Mouse (Mus musculus): ENCODE results near the gene Hrh2. TPM values are rescaled to one million over a fixed set of nuclear protein-coding genes. Genes with fewer than 3 reads are reported as not detected.

Hrh2 gene
- polyA plus RNA-seq, 1 experiment from 2014 or later, result 0.06 TPM

- H3K27me3 ChIP-seq (replicated peaks), result no peaks in the 10 kb centered on the region
- H3K9me3 ChIP-seq, result peaks cover 6% of the 10 kb centered on the region
- WGBS, result 87% methylated on average over 5 of the region's 5 CpGs
- ATAC-seq (ENCODE audit: low FRiP score, low read depth), result no peak
- no peaks in the 10 kb centered on the region for H3K36me3 ChIP-seq
- H3K4me3 ChIP-seq, result no peak overlapping the region
- no peak overlapping the region for H3K9ac ChIP-seq
- H3K4me2 ChIP-seq (replicated peaks), result no peak overlapping the region
- H3K4me1 ChIP-seq, result no peaks in the 10 kb centered on the region; the same call in 1 of the 2 replicates
- H3K27ac ChIP-seq, result no peak overlapping the region
Observed at GRCm38 (mm10) chr13:54178647-54179046, 13.3 kb upstream of the Hrh2 start.

- Histone ChIP-seq H3K36me3 (no peaks in the 10 kb centered on the region), H3K27ac (no peak overlapping the region), H3K4me2 (replicated peaks) (no peak overlapping the region), H3K4me3 (no peak overlapping the region), H3K9ac (no peak overlapping the region), H3K4me1 (no peaks in the 10 kb centered on the region; the same call in 1 of the 2 replicates), H3K9me3 (no peaks in the 10 kb centered on the region), H3K27me3 (replicated peaks) (no peaks in the 10 kb centered on the region)
- no peak for ATAC-seq (ENCODE audit: low FRiP score, low read depth)
- WGBS, result 78% methylated on average over 3 of the region's 3 CpGs
Observed at GRCm38 (mm10) chr13:54179971-54180370, 12.0 kb upstream of the Hrh2 start.

- no peak for ATAC-seq (ENCODE audit: low FRiP score, low read depth)
- Histone ChIP-seq H3K4me1 (no peaks in the 10 kb centered on the region; the same call in 1 of the 2 replicates), H3K9me3 (no peaks in the 10 kb centered on the region), H3K4me3 (no peak overlapping the region), H3K27me3 (replicated peaks) (no peaks in the 10 kb centered on the region), H3K4me2 (replicated peaks) (no peak overlapping the region), H3K36me3 (no peaks in the 10 kb centered on the region), H3K27ac (no peak overlapping the region), H3K9ac (no peak overlapping the region)
- 63% methylated on average over 3 of the region's 3 CpGs for WGBS
Observed at GRCm38 (mm10) chr13:54180461-54180860, 11.5 kb upstream of the Hrh2 start.

- H3K27me3 ChIP-seq (replicated peaks), result no peaks in the 10 kb centered on the region
- H3K36me3 ChIP-seq, result no peaks in the 10 kb centered on the region
- ATAC-seq (ENCODE audit: low FRiP score, low read depth), result no peak
- no peak overlapping the region for H3K4me3 ChIP-seq
- H3K9me3 ChIP-seq, result no peaks in the 10 kb centered on the region
- no peak overlapping the region for H3K27ac ChIP-seq
- no peaks in the 10 kb centered on the region; the same call in 1 of the 2 replicates for H3K4me1 ChIP-seq
- H3K9ac ChIP-seq, result no peak overlapping the region
- WGBS, result 88% methylated on average over 6 of the region's 6 CpGs
- H3K4me2 ChIP-seq (replicated peaks), result no peak overlapping the region
Observed at GRCm38 (mm10) chr13:54181318-54181717, 10.6 kb upstream of the Hrh2 start.

- no peak overlapping the region for H3K9ac ChIP-seq
- H3K4me3 ChIP-seq, result no peak overlapping the region
- no peak overlapping the region for H3K4me2 ChIP-seq (replicated peaks)
- H3K4me1 ChIP-seq, result no peaks in the 10 kb centered on the region; the same call in 1 of the 2 replicates
- H3K36me3 ChIP-seq, result no peaks in the 10 kb centered on the region
- H3K27ac ChIP-seq, result no peak overlapping the region
- 95% methylated on average over 4 of the region's 4 CpGs for WGBS
- no peaks in the 10 kb centered on the region for H3K27me3 ChIP-seq (replicated peaks)
- H3K9me3 ChIP-seq, result no peaks in the 10 kb centered on the region
- no peak for ATAC-seq (ENCODE audit: low FRiP score, low read depth)
Observed at GRCm38 (mm10) chr13:54181947-54182346, 10.0 kb upstream of the Hrh2 start.

GRCm38 (mm10) chr13:54186394-54186793, 5.5 kb upstream of the Hrh2 start:
- no peak for ATAC-seq (ENCODE audit: low FRiP score, low read depth)
- WGBS, result 77% methylated on average over 5 of the region's 5 CpGs
- no peaks in the 10 kb centered on the region for H3K9me3 ChIP-seq
- no peak overlapping the region for H3K4me3 ChIP-seq
- H3K9ac ChIP-seq, result no peak overlapping the region
- no peaks in the 10 kb centered on the region for H3K4me1 ChIP-seq
- H3K4me2 ChIP-seq (replicated peaks), result no peak overlapping the region
- H3K36me3 ChIP-seq, result no peaks in the 10 kb centered on the region
- no peak overlapping the region for H3K27ac ChIP-seq
- peaks cover 6% of the 10 kb centered on the region; the same call in 1 of the 2 replicates for H3K27me3 ChIP-seq (replicated peaks)

GRCm38 (mm10) chr13:54188190-54188706, 3.7 kb upstream of the Hrh2 start:
- 80% methylated on average over 7 of the region's 7 CpGs for WGBS
- Histone ChIP-seq H3K4me2 (replicated peaks) (no peak overlapping the region), H3K36me3 (no peaks in the 10 kb centered on the region), H3K4me1 (peaks cover 5% of the 10 kb centered on the region; the same call in 1 of the 2 replicates), H3K27ac (no peak overlapping the region), H3K9ac (no peak overlapping the region), H3K9me3 (no peaks in the 10 kb centered on the region), H3K4me3 (no peak overlapping the region), H3K27me3 (replicated peaks) (peaks cover 24% of the 10 kb centered on the region)
- no peak for ATAC-seq (ENCODE audit: low FRiP score, low read depth)

- no peak for ATAC-seq (ENCODE audit: low FRiP score, low read depth)
- Histone ChIP-seq H3K27ac (no peak overlapping the region), H3K4me3 (no peak overlapping the region), H3K4me1 (peaks cover 5% of the 10 kb centered on the region; the same call in 1 of the 2 replicates), H3K4me2 (replicated peaks) (no peak overlapping the region), H3K9ac (no peak overlapping the region), H3K36me3 (no peaks in the 10 kb centered on the region), H3K9me3 (no peaks in the 10 kb centered on the region), H3K27me3 (replicated peaks) (peaks cover 29% of the 10 kb centered on the region)
- WGBS, result 87% methylated on average over 14 of the region's 14 CpGs
Observed at GRCm38 (mm10) chr13:54189896-54190295, 2.0 kb upstream of the Hrh2 start.

GRCm38 (mm10) chr13:54191181-54191580, 748 bp upstream of the Hrh2 start:
- no peak for ATAC-seq (ENCODE audit: low FRiP score, low read depth)
- Histone ChIP-seq H3K4me3 (no peak overlapping the region), H3K4me1 (peaks cover 5% of the 10 kb centered on the region; the same call in 1 of the 2 replicates), H3K9ac (no peak overlapping the region), H3K27me3 (replicated peaks) (peaks cover 29% of the 10 kb centered on the region), H3K9me3 (no peaks in the 10 kb centered on the region), H3K27ac (no peak overlapping the region), H3K36me3 (no peaks in the 10 kb centered on the region), H3K4me2 (replicated peaks) (no peak overlapping the region)
- 84% methylated on average over 3 of the region's 3 CpGs for WGBS

GRCm38 (mm10) chr13:54193580-54193979, 1.7 kb downstream of the Hrh2 start:
- WGBS, result 60% methylated on average over 5 of the region's 5 CpGs
- Histone ChIP-seq H3K9ac (no peak overlapping the region), H3K4me3 (no peak overlapping the region), H3K4me2 (replicated peaks) (no peak overlapping the region), H3K27ac (no peak overlapping the region), H3K4me1 (peaks cover 5% of the 10 kb centered on the region; the same call in 1 of the 2 replicates), H3K36me3 (no peaks in the 10 kb centered on the region), H3K9me3 (no peaks in the 10 kb centered on the region), H3K27me3 (replicated peaks) (peaks cover 29% of the 10 kb centered on the region)
- no peak for ATAC-seq (ENCODE audit: low FRiP score, low read depth)

GRCm38 (mm10) chr13:54199000-54199399, 7.1 kb downstream of the Hrh2 start:
- no peak overlapping the region for H3K27ac ChIP-seq
- WGBS, result 23% methylated on average over 9 of the region's 9 CpGs
- no peaks in the 10 kb centered on the region for H3K36me3 ChIP-seq

GRCm38 (mm10) chr13:54202458-54202857, 10.5 kb downstream of the Hrh2 start:
- Histone ChIP-seq H3K4me1 (peaks cover 6% of the 10 kb centered on the region; the same call in 1 of the 2 replicates), H3K36me3 (no peaks in the 10 kb centered on the region), H3K9ac (no peak overlapping the region), H3K4me3 (no peak overlapping the region), H3K27me3 (replicated peaks) (no peaks in the 10 kb centered on the region), H3K9me3 (no peaks in the 10 kb centered on the region), H3K27ac (no peak overlapping the region), H3K4me2 (replicated peaks) (no peak overlapping the region)
- no peak for ATAC-seq (ENCODE audit: low FRiP score, low read depth)
- 86% methylated on average over 8 of the region's 8 CpGs for WGBS

More at GRCm38 (mm10) chr13:54199000-54199399, 7.1 kb downstream of the Hrh2 start:
- Histone ChIP-seq H3K9ac (no peak overlapping the region), H3K27me3 (replicated peaks) (no peaks in the 10 kb centered on the region), H3K4me2 (replicated peaks) (no peak overlapping the region), H3K9me3 (no peaks in the 10 kb centered on the region), H3K4me3 (no peak overlapping the region), H3K4me1 (peaks cover 6% of the 10 kb centered on the region; the same call in 1 of the 2 replicates)
- no peak for ATAC-seq (ENCODE audit: low FRiP score, low read depth)

- peaks cover 6% of the 10 kb centered on the region; the same call in 1 of the 2 replicates for H3K4me1 ChIP-seq
- no peak overlapping the region for H3K4me2 ChIP-seq (replicated peaks)
- H3K4me3 ChIP-seq, result no peak overlapping the region
- H3K9ac ChIP-seq, result no peak overlapping the region
- no peak for ATAC-seq (ENCODE audit: low FRiP score, low read depth)
- no peaks in the 10 kb centered on the region for H3K27me3 ChIP-seq (replicated peaks)
- H3K36me3 ChIP-seq, result no peaks in the 10 kb centered on the region
- no peaks in the 10 kb centered on the region for H3K9me3 ChIP-seq
- 91% methylated on average over 2 of the region's 2 CpGs for WGBS
- no peak overlapping the region for H3K27ac ChIP-seq
Observed at GRCm38 (mm10) chr13:54203419-54203818, 11.5 kb downstream of the Hrh2 start.
